Mouse (Mus musculus) myocyte (in vitro differentiated cells): Measurements from ENCODE around the gene Pds5a. TPM values are rescaled to one million over a fixed set of nuclear protein-coding genes. Genes with fewer than 3 reads are reported as not detected.

ENCODE experiments used
- H3K27me3 ChIP-seq: one replicate; pipeline ENCODE4 v1.6.1; 2011; ENCODE audit not compliant: control insufficient read depth, insufficient read depth, insufficient read length
- H3K36me3 ChIP-seq: one replicate; pipeline ENCODE4 v1.6.1; 2011; ENCODE audit not compliant: control insufficient read depth, insufficient read depth
- H3K4me2 ChIP-seq: one replicate; pipeline ENCODE4 v1.6.1; 2011; ENCODE audit warnings: low read depth, control low read depth
- H3K4me3 ChIP-seq: one replicate; pipeline ENCODE4 v1.5.1; 2011; ENCODE audit warnings: mild to moderate bottlenecking, control low read depth, moderate library complexity
- H3K79me2 ChIP-seq: one replicate; pipeline ENCODE4 v1.6.1; 2011; ENCODE audit not compliant: control insufficient read depth, insufficient read depth
- H3ac ChIP-seq: one replicate; pipeline ENCODE4 v1.6.1; 2011; ENCODE audit not compliant: control insufficient read depth, insufficient read length
- CEBPB ChIP-seq: IDR thresholded peaks from 2 replicates; pipeline ENCODE4 v1.6.1; 2011; ENCODE audit warnings: mild to moderate bottlenecking, moderate library complexity; ENCODE audit not compliant: poor library complexity, insufficient read depth, severe bottlenecking
- E2F4 ChIP-seq: IDR thresholded peaks from one replicate; pipeline ENCODE4 v1.6.1; 2011; ENCODE audit warnings: mild to moderate bottlenecking, control low read depth, moderate library complexity; ENCODE audit not compliant: insufficient read depth
- MAX ChIP-seq: IDR thresholded peaks from one replicate; pipeline ENCODE4 v1.6.1; 2011; ENCODE audit warnings: low read depth, mild to moderate bottlenecking, control low read depth
- MYOD1 ChIP-seq, 3 experiments: IDR thresholded peaks; one replicate each; pipeline ENCODE4 v1.6.1; 2011; ENCODE audit warnings: control low read depth in 2 of 3, low read depth in 2 of 3, mild to moderate bottlenecking in 2 of 3, moderate library complexity in 1 of 3; ENCODE audit not compliant: insufficient read length in 2 of 3, control insufficient read depth in 1 of 3
- MYOG ChIP-seq, 3 experiments: IDR thresholded peaks; one replicate each; pipeline ENCODE4 v1.6.1; 2011; ENCODE audit warnings: control low read depth in 2 of 3, low read depth in 2 of 3, mild to moderate bottlenecking in 2 of 3; ENCODE audit not compliant: insufficient read length in 2 of 3, control insufficient read depth in 1 of 3, insufficient read depth in 1 of 3
- POLR2A ChIP-seq: IDR thresholded peaks from one replicate; pipeline ENCODE4 v1.6.1; 2011; ENCODE audit warnings: low read depth, mild to moderate bottlenecking, control low read depth, moderate library complexity; ENCODE audit not compliant: insufficient read length
- POLR2AphosphoS2 ChIP-seq: IDR thresholded peaks from one replicate; pipeline ENCODE4 v1.6.1; 2011; ENCODE audit warnings: low read depth, control low read depth; ENCODE audit not compliant: insufficient read length
- REST ChIP-seq: IDR thresholded peaks from one replicate; pipeline ENCODE4 v1.6.1; 2011; ENCODE audit warnings: mild to moderate bottlenecking, control low read depth, moderate library complexity; ENCODE audit not compliant: insufficient read depth, insufficient read length
- SRF ChIP-seq: IDR thresholded peaks from one replicate; pipeline ENCODE4 v1.6.1; 2011; ENCODE audit warnings: low read depth; ENCODE audit not compliant: control insufficient read depth, insufficient read length
- TCF12 ChIP-seq: IDR thresholded peaks from one replicate; pipeline ENCODE4 v1.6.1; 2011; ENCODE audit warnings: mild to moderate bottlenecking, control low read depth; ENCODE audit not compliant: poor library complexity, insufficient read depth, severe bottlenecking
- TCF3 ChIP-seq: IDR thresholded peaks from one replicate; pipeline ENCODE4 v1.6.1; 2011; ENCODE audit warnings: low read depth, control low read depth; ENCODE audit not compliant: insufficient read length
- USF1 ChIP-seq: IDR thresholded peaks from one replicate; pipeline ENCODE4 v1.6.1; 2011; ENCODE audit warnings: low read depth, mild to moderate bottlenecking, control low read depth, moderate library complexity
- polyA plus RNA-seq: library from polyadenylated mRNA; unstranded; fragments of >200 nt; fragmentation: generic; extraction: Trizol; gene quantifications from one replicate; pipeline ENCODE4 v1.2.1, GENCODE M21; 2012; ENCODE audit warnings: missing spikeins

Pds5a gene
- polyA plus RNA-seq, 1 experiment, result 17.5 TPM

DNA sequence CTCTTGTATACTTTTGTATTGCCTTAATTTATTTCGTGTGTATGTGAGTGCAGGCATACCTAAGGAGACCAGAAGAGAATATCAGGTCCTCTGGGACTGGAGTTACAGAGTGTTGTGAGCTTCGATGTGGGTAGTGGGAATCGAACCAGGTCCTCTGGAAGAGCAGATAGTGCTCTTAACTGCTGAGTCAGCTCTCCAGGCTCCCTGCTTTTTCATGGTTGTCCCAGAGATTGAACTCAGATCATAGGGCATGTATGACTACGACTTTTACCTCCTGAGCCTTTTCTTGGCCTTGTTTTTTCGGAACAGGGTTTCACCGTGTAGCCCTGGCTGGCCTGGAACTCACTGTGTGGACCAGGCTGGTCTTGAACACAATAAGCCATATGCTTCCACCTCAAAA lies 17.0 kb upstream of the Pds5a start:
- Histone ChIP-seq H3ac (no peak overlapping the region), H3K27me3 (no peaks in the 10 kb centered on the region), H3K36me3 (no peaks in the 10 kb centered on the region), H3K79me2 (no peaks in the 10 kb centered on the region), H3K4me3 (no peak overlapping the region), H3K4me2 (no peak overlapping the region)
- no peak for TF ChIP-seq MAX
- no peak for TF ChIP-seq MYOG (IDR thresholded peaks at IDR 0.05; ENCODE audit: control insufficient read depth in 1 of 3, insufficient read depth in 1 of 3, insufficient read length in 2 of 3, low read depth in 2 of 3)
- TF ChIP-seq SRF, result no peak
- no peak for TF ChIP-seq POLR2AphosphoS2

DNA sequence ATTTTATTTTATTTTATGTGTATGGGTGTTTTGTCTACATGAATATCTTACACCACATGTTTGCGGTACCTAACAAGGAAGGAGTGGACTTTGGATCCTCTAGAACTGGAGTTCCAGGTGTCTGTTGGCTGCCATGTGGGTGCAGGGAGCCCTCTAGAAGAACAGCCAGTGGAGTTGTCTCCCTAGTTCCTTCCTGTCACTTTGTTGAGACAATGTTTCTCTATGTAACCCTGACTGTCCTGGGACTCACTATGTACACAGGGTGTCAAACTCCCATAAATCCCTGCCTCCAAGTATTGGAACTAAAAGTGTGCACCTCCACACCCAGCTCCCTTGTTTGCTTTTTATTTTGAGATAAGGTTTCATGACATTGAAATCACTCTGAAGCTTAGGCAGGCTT lies 13.4 kb upstream of the Pds5a start:
- Histone ChIP-seq H3K36me3 (no peaks in the 10 kb centered on the region), H3K27me3 (no peaks in the 10 kb centered on the region), H3K4me3 (no peak overlapping the region), H3ac (no peak overlapping the region), H3K79me2 (no peaks in the 10 kb centered on the region), H3K4me2 (no peak overlapping the region)
- no peak for TF ChIP-seq MYOD1 (IDR thresholded peaks at IDR 0.05; ENCODE audit: control insufficient read depth in 1 of 3, insufficient read length in 2 of 3, low read depth in 2 of 3)
- TF ChIP-seq MYOG (IDR thresholded peaks at IDR 0.05; ENCODE audit: control insufficient read depth in 1 of 3, insufficient read depth in 1 of 3, insufficient read length in 2 of 3, low read depth in 2 of 3), result no peak
- no peak for TF ChIP-seq SRF
- no peak for TF ChIP-seq REST
- TF ChIP-seq TCF3, result no peak
- no peak for TF ChIP-seq POLR2AphosphoS2
- no peak for TF ChIP-seq POLR2A

DNA sequence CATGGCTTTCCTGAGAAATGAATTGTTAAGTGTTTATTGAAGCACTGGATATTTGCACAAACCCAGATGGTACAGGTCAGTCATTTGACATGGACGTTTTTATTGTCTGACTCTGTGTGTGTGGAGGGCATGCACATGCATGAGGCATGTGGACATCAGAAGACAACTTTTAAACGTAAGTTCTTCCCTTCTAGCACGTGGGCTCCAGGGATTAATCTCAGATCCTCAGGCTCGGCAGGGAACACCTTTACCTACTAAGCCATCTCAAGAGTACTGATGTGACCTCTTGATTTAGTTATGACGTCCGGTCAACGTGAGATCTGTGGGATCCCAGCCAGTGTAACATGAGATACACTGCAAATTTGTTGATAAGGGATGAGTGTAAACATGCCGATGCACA lies 12.2 kb upstream of the Pds5a start:
- TF ChIP-seq TCF12 (no peak), REST (no peak), MAX (no peak), USF1 (no peak), TCF3 (no peak), POLR2AphosphoS2 (no peak), SRF (no peak)
- Histone ChIP-seq H3K27me3 (no peaks in the 10 kb centered on the region), H3K4me2 (no peak overlapping the region), H3ac (no peak overlapping the region), H3K4me3 (no peak overlapping the region), H3K36me3 (no peaks in the 10 kb centered on the region), H3K79me2 (no peaks in the 10 kb centered on the region)

DNA sequence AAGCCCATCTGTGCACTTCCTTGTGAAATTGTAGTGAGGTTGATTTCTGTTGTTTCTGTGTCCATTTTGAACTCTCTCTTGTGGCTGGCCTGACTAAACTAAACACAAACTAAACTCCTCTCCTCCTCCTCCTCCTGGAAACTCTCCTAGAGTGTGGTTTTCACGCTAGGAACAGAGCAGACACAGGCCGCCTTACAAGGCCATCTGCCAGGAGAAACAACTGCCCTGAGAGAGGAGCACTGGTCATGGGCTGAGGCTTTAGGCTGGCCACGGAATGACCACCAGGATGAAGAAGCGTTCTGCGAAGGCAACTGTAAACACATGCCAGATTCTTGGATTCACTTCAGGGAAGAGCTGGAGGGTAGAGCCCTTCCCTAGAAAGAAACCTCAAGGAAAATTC lies 8.9 kb upstream of the Pds5a start:
- TF ChIP-seq MYOG (IDR thresholded peaks at IDR 0.05; ENCODE audit: control insufficient read depth in 1 of 3, insufficient read depth in 1 of 3, insufficient read length in 2 of 3, low read depth in 2 of 3) (peak in 2 of 3 experiments; percentile 14 to 82), E2F4 (no peak), MYOD1 (IDR thresholded peaks at IDR 0.05; ENCODE audit: control insufficient read depth in 1 of 3, insufficient read length in 2 of 3, low read depth in 2 of 3) (peak in 2 of 3 experiments; percentile 15 to 46)
- Histone ChIP-seq H3K27me3 (no peaks in the 10 kb centered on the region), H3K4me2 (peak overlapping the region; percentile 12), H3K36me3 (no peaks in the 10 kb centered on the region), H3K4me3 (no peak overlapping the region), H3K79me2 (no peaks in the 10 kb centered on the region), H3ac (no peak overlapping the region)

DNA sequence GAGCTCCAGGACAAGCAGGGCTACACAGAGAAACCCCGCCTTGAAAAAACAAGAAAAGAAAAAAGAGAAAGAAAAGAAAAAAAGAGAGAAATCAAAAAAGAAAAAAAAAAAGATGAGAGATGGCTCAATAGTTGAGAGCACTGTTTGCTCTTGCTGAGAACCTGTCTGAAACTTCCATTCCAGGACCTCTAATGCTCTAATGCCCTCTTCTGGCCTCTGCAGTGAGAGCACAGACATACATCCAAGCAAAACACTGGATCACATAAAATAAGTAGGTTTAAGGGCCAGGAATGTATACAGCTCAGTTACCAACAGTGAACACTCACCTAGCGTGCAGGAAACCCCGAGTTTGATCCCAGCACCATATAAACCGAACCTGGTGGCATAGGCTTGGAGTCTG lies 8.1 kb upstream of the Pds5a start:
- Histone ChIP-seq H3K27me3 (no peaks in the 10 kb centered on the region), H3K4me2 (no peak overlapping the region), H3K4me3 (no peak overlapping the region), H3ac (no peak overlapping the region), H3K79me2 (no peaks in the 10 kb centered on the region), H3K36me3 (no peaks in the 10 kb centered on the region)
- no peak for TF ChIP-seq E2F4
- TF ChIP-seq CEBPB, result no peak
- no peak for TF ChIP-seq MYOD1 (IDR thresholded peaks at IDR 0.05; ENCODE audit: control insufficient read depth in 1 of 3, insufficient read length in 2 of 3, low read depth in 2 of 3)
- no peak for TF ChIP-seq REST
- no peak for TF ChIP-seq TCF3
- no peak for TF ChIP-seq MYOG (IDR thresholded peaks at IDR 0.05; ENCODE audit: control insufficient read depth in 1 of 3, insufficient read depth in 1 of 3, insufficient read length in 2 of 3, low read depth in 2 of 3)
- no peak for TF ChIP-seq SRF
- TF ChIP-seq POLR2A, result no peak
- TF ChIP-seq USF1, result no peak
- no peak for TF ChIP-seq MAX
- TF ChIP-seq POLR2AphosphoS2, result no peak
- no peak for TF ChIP-seq TCF12
